Mouse (Mus musculus) forebrain, embryonic 12.5 days (tissue): Measurements from ENCODE around the gene Itpkc. TPM values are rescaled to one million over a fixed set of nuclear protein-coding genes. Genes with fewer than 3 reads are reported as not detected.

ENCODE experiments used
- ATAC-seq: fragments of 200-750 bp; cut with Nextera tagmentation; 2 replicates; pipeline ENCODE4 v1.8.0; 2017; ENCODE audit warnings: moderate TSS enrichment; ENCODE audit not compliant: low FRiP score
- H3K27ac ChIP-seq: fragments of 300-500 bp; sonication (generic); 2 replicates; pipeline ENCODE4 v1.5.1; 2016; ENCODE audit warnings: mild to moderate bottlenecking
- H3K27me3 ChIP-seq: fragments of 300-500 bp; sonication (generic); 2 replicates; pipeline ENCODE4 v1.6.1; 2016; ENCODE audit warnings: mild to moderate bottlenecking
- H3K36me3 ChIP-seq: fragments of 300-500 bp; sonication (generic); replicated peaks from 2 replicates; pipeline ENCODE4 v1.6.1; 2016; ENCODE audit warnings: mild to moderate bottlenecking
- H3K4me1 ChIP-seq: fragments of 300-500 bp; sonication (generic); 2 replicates; pipeline ENCODE4 v1.6.1; 2016
- H3K4me2 ChIP-seq: fragments of 300-500 bp; sonication (generic); 2 replicates; pipeline ENCODE4 v1.6.1; 2016; ENCODE audit warnings: mild to moderate bottlenecking, moderate library complexity
- H3K4me3 ChIP-seq: fragments of 300-500 bp; sonication (generic); replicated peaks from 2 replicates; pipeline ENCODE4 v1.5.1; 2016; ENCODE audit warnings: mild to moderate bottlenecking
- H3K9ac ChIP-seq: fragments of 300-500 bp; sonication (generic); 2 replicates; pipeline ENCODE4 v1.6.1; 2016; ENCODE audit warnings: mild to moderate bottlenecking
- H3K9me3 ChIP-seq: fragments of 300-500 bp; sonication (generic); 2 replicates; pipeline ENCODE4 v1.6.1; 2016
- WGBS: fragments of 180-500 bp; shearing (Covaris S2); methylation state at CpG from one replicate; pipeline ENCODE4 v1.1.7; 2016; 5-methylcytosine and 5-hydroxymethylcytosine counted together
- microRNA counts: library from miRNA; unstranded; fragments of <30 nt; microRNA quantifications from one replicate; lab custom pipeline; 2017
- microRNA-seq: library from miRNA; unstranded; fragments of <30 nt; microRNA quantifications from one replicate; pipeline ENCODE4, GENCODE M21; 2017
- polyA plus RNA-seq: library from polyadenylated mRNA; unstranded; fragments of >200 nt; fragmentation: Nextera tagmentation; extraction: Ambion mirVana; gene quantifications from 2 replicates; pipeline ENCODE4 v1.2.1, GENCODE M21; 2016

Itpkc gene
- polyA plus RNA-seq, 1 experiment from 2014 or later = 7.5 TPM

- H3K27me3 ChIP-seq = no peaks in the 10 kb centered on the region
- ATAC-seq = no peak
- no peak overlapping the region for H3K4me3 ChIP-seq
- H3K9ac ChIP-seq = no peak overlapping the region
- no peak overlapping the region for H3K4me2 ChIP-seq
- peaks cover 33% of the 10 kb centered on the region for H3K4me1 ChIP-seq
- peaks cover 44% of the 10 kb centered on the region for H3K36me3 ChIP-seq
- H3K9me3 ChIP-seq = no peaks in the 10 kb centered on the region
- WGBS = 93% methylated on average over 9 of the region's 9 CpGs
- no peak overlapping the region for H3K27ac ChIP-seq
These were observed 70.3 kb downstream of the Itpkc start for GRCm38 (mm10) chr7:27158171-27158570.

MicroRNA genes within 50 kb of the gene (microRNA counts, 519-probe panel; counts per million panel counts)
- not detected for microRNA mmu-miR-1191 (lab: Ali Mortazavi, UCI)

Small RNA genes within 50 kb of the gene (microRNA-seq; reads per million reads assigned to microRNA genes)
- gene Mir1191 (8.0 reads per million, percentile 24 among the genes with 10 or more reads in this experiment), gene Mir3101 (not detected)

Other genes starting within 250 kb of the Itpkc start
- not detected in 2 replicates for gene Cyp2a12, start 199.6 kb downstream of the Itpkc start, polyA plus RNA-seq
- not detected in 2 replicates for gene Cyp2f2, start 108.8 kb downstream of the Itpkc start, polyA plus RNA-seq
- 0.15 and 0.34 TPM in 2 replicates for gene Cyp2t4, start 74.9 kb downstream of the Itpkc start, polyA plus RNA-seq
- 89.9 and 92.2 TPM in 2 replicates for gene Egln2, start 61.9 kb downstream of the Itpkc start, polyA plus RNA-seq
- 69.4 and 70.4 TPM in 2 replicates for gene Rab4b, start 49.8 kb downstream of the Itpkc start, polyA plus RNA-seq
- gene Gm21983, start 47.6 kb downstream of the Itpkc start, polyA plus RNA-seq = 0.59 TPM in 1 of 2 replicates, not detected in the other
- gene Mia, start 47.5 kb downstream of the Itpkc start, polyA plus RNA-seq = 9.0 and 11.7 TPM in 2 replicates
- 3.9 and 4.1 TPM in 2 replicates for gene BC024978, start 32.9 kb downstream of the Itpkc start, polyA plus RNA-seq
- 302 and 306 TPM in 2 replicates for gene Snrpa, start 32.4 kb downstream of the Itpkc start, polyA plus RNA-seq
- gene Coq8b, start 4.4 kb upstream of the Itpkc start, polyA plus RNA-seq = 20.2 and 21.0 TPM in 2 replicates
- 40.6 and 41.8 TPM in 2 replicates for gene Numbl, start 29.8 kb upstream of the Itpkc start, polyA plus RNA-seq
- gene Ltbp4, start 109.0 kb upstream of the Itpkc start, polyA plus RNA-seq = 12.4 and 16.5 TPM in 2 replicates
- gene Shkbp1, start 127.4 kb upstream of the Itpkc start, polyA plus RNA-seq = 77.1 and 81.2 TPM in 2 replicates
- gene Gm20479, start 128.8 kb upstream of the Itpkc start, polyA plus RNA-seq = 1.5 TPM in 1 of 2 replicates, not detected in the other
- gene Sptbn4, start 219.0 kb upstream of the Itpkc start, polyA plus RNA-seq = 0.47 and 1.3 TPM in 2 replicates
- gene Blvrb, start 219.3 kb upstream of the Itpkc start, polyA plus RNA-seq = 18.1 and 22.2 TPM in 2 replicates
- 20.0 and 21.9 TPM in 2 replicates for gene Sertad3, start 245.1 kb upstream of the Itpkc start, polyA plus RNA-seq